ENCODE assay signal across 8 mouse cellular contexts in the genomic region with DNA sequence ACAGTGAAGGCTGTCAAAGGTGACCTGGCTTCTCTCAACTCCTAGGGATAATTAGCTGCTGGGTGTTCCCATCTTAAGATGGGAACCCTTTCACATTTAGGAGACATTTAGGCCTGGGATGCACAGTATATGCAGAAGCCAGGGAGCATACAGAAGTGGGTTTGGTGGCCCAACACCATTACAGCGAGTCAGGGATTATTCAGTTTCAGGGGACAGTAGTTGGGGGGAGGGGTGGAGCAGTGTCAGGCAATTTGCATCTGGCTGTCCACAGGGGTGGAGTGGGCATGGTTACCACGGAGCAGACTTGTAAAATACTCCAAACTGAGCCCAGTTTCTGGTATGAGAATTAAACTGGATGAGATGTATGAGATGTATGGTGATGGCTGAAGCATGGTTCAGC. TPM values are rescaled to one million over a fixed set of nuclear protein-coding genes. Genes with fewer than 3 reads are reported as not detected.
DNase-seq lines count a peak whose midpoint lies in the region; ATAC-seq and TF ChIP-seq lines count a peak whose summit lies in the region.

No protein-coding gene starts in this region.

- TF ChIP-seq CTCF in forebrain, postnatal 0 days (IDR thresholded peaks at IDR 0.05; ENCODE audit: low read depth), result no peak

- no peaks in the 10 kb centered on the region for H3K9me3 ChIP-seq in heart, embryonic 12.5 days (replicated peaks)
- no peaks in the 10 kb centered on the region for H3K9me3 ChIP-seq in ES-E14 (ENCODE audit: control insufficient read depth, insufficient read depth, low read depth, low read length)
- no peaks in the 10 kb centered on the region for H3K9me3 ChIP-seq in forebrain, postnatal 0 days (ENCODE audit: low read length)
- no peaks in the 10 kb centered on the region for H3K9me3 ChIP-seq in liver, embryonic 16.5 days (replicated peaks; ENCODE audit: control insufficient read depth, low read length)

- intact Hi-C loops in heart, postnatal 10 days (cut with DNase I), result no loop called here

- H3K4me1 ChIP-seq in heart, embryonic 12.5 days (replicated peaks), result peaks cover 15% of the 10 kb centered on the region
- peaks cover 0 to 5% of the 10 kb centered on the region in 2 experiments; a peak in 1 of 4 replicates for H3K4me1 ChIP-seq in ES-E14 (ENCODE audit: control insufficient read depth in 2 of 2, insufficient read depth in 2 of 2, low read length in 2 of 2, poor library complexity in 1 of 2)
- peaks cover 14% of the 10 kb centered on the region for H3K4me1 ChIP-seq in forebrain, postnatal 0 days (ENCODE audit: insufficient read depth)
- peaks cover 20% of the 10 kb centered on the region for H3K4me1 ChIP-seq in liver, embryonic 16.5 days (ENCODE audit: control insufficient read depth, low read depth, low read length)

- H3K36me3 ChIP-seq in heart, embryonic 12.5 days, result peaks cover 72% of the 10 kb centered on the region
- H3K36me3 ChIP-seq in ES-E14 (ENCODE audit: control insufficient read depth, insufficient read depth, low read length, poor library complexity, severe bottlenecking), result peaks cover 55% of the 10 kb centered on the region
- H3K36me3 ChIP-seq in forebrain, postnatal 0 days (ENCODE audit: insufficient read depth), result peaks cover 64% of the 10 kb centered on the region
- peaks cover 28% of the 10 kb centered on the region for H3K36me3 ChIP-seq in liver, embryonic 16.5 days (ENCODE audit: control insufficient read depth, insufficient read depth)

- peak overlapping the region; percentile 78 for H3K4me2 ChIP-seq in heart, embryonic 12.5 days
- H3K4me2 ChIP-seq in forebrain, postnatal 0 days (ENCODE audit: low read depth), result peak overlapping the region; percentile 83
- peak overlapping the region; percentile 98 for H3K4me2 ChIP-seq in liver, embryonic 16.5 days (ENCODE audit: low read depth, low read length)

- in situ Hi-C loops in ES-E14 (cut with MboI; ENCODE audit: low sequenced_read_pairs in 2 of 2, unreplicated experiment in 2 of 2), result no loop called here

- DNase-seq in heart, postnatal 10 days, result no peak
- DNase-seq in ES-E14 (ENCODE audit: low read depth, low spot score), result no peak
- DNase-seq in forebrain, postnatal 0 days, result no peak
- DNase-seq in spleen, adult 12 weeks (ENCODE audit: low spot score), result no peak
- no peak for DNase-seq in right cerebral cortex, postnatal 25 days
- DNase-seq in urinary bladder, adult 2 months (ENCODE audit: low spot score), result no peak

- H3K27me3 ChIP-seq in heart, embryonic 12.5 days (replicated peaks), result no peaks in the 10 kb centered on the region
- no peaks in the 10 kb centered on the region for H3K27me3 ChIP-seq in forebrain, postnatal 0 days (ENCODE audit: insufficient read depth, low read length)
- no peaks in the 10 kb centered on the region for H3K27me3 ChIP-seq in liver, embryonic 16.5 days (ENCODE audit: control insufficient read depth, insufficient read depth, low read depth, low read length)

- 49% methylated on average over 2 of the region's 2 CpGs for WGBS in heart, embryonic 12.5 days
- WGBS in forebrain, postnatal 0 days, result 64% methylated on average over 2 of the region's 2 CpGs
- WGBS in liver, embryonic 16.5 days (ENCODE audit: insufficient replicate concordance), result 65% methylated on average over 2 of the region's 2 CpGs

- no peak for ATAC-seq in heart, embryonic 12.5 days (ENCODE audit: insufficient number of reproducible peaks, low FRiP score)
- ATAC-seq in forebrain, postnatal 0 days, result no peak
- ATAC-seq in liver, embryonic 16.5 days (ENCODE audit: low read depth), result no peak

- no peak overlapping the region for H3K27ac ChIP-seq in heart, embryonic 12.5 days (ENCODE audit: poor library complexity, severe bottlenecking)
- H3K27ac ChIP-seq in ES-E14 (ENCODE audit: insufficient read depth, low read depth, low read length, poor library complexity, severe bottlenecking), result no peak overlapping the region
- H3K27ac ChIP-seq in forebrain, postnatal 0 days (ENCODE audit: low read depth, low read length), result peak overlapping the region; percentile 59
- peak overlapping the region; percentile 51 for H3K27ac ChIP-seq in liver, embryonic 16.5 days (ENCODE audit: low read length)

- H3K4me3 ChIP-seq in heart, embryonic 12.5 days, result peak overlapping the region; percentile 88; the same call in 1 of the 2 replicates
- H3K4me3 ChIP-seq in ES-E14 (ENCODE audit: insufficient read depth in 1 of 2, low read depth in 1 of 2, low read length in 2 of 2, poor library complexity in 1 of 2, severe bottlenecking in 1 of 2), result no peak overlapping the region; a peak in 1 of 4 replicates
- H3K4me3 ChIP-seq in forebrain, postnatal 0 days (ENCODE audit: low read depth, low read length), result peak overlapping the region; percentile 90; the same call in 1 of the 2 replicates
- no peak overlapping the region; the same call in 1 of the 2 replicates for H3K4me3 ChIP-seq in liver, embryonic 16.5 days (ENCODE audit: low read depth, low read length)

- H3K9ac ChIP-seq in heart, embryonic 12.5 days, result peak overlapping the region; percentile 42
- peak overlapping the region; percentile 21; the same call in 1 of the 2 replicates for H3K9ac ChIP-seq in ES-E14 (ENCODE audit: insufficient read depth, low read depth, low read length, poor library complexity, severe bottlenecking)
- peak overlapping the region; percentile 91 for H3K9ac ChIP-seq in forebrain, postnatal 0 days
- no peak overlapping the region; the same call in 1 of the 2 replicates for H3K9ac ChIP-seq in liver, embryonic 16.5 days (ENCODE audit: low read depth, low read length)

TF ChIP-seq in ES-E14, 5 proteins besides CTCF, POLR2A, EP300 and RAD21:
- TF ChIP-seq HCFC1 (IDR thresholded peaks at IDR 0.05; ENCODE audit: borderline replicate concordance, insufficient read depth, low read length), result no peak
- no peak for TF ChIP-seq ZNF384 (IDR thresholded peaks at IDR 0.05; ENCODE audit: low read depth, low read length)
- no peak for TF ChIP-seq ZC3H11A (IDR thresholded peaks at IDR 0.05; ENCODE audit: borderline replicate concordance, low read depth, low read length)
- no peak for TF ChIP-seq CHD2 (IDR thresholded peaks at IDR 0.05; ENCODE audit: low read depth, low read length)
- TF ChIP-seq MAFK (IDR thresholded peaks at IDR 0.05; ENCODE audit: insufficient read depth, low read depth, low read length), result no peak

RNA-seq across cellular contexts. Expression of a gene that starts 0.9 kb away (rescaled TPM):
- polyA plus RNA-seq in heart, embryonic 12.5 days (2016; fragmentation: Nextera tagmentation; extraction: Ambion mirVana), result 38.0 and 38.7 TPM in 2 replicates
- 100 to 1,000 TPM; 279 to 284 TPM for total RNA-seq in heart, postnatal 10 days (2021)
- 31.6 and 40.2 TPM in 2 replicates for total RNA-seq in ES-E14 (2012; rRNA removed)
- total RNA-seq in forebrain, postnatal 0 days (2014; rRNA removed), result 76.7 and 85.2 TPM in 2 replicates
- polyA plus RNA-seq in forebrain, postnatal 0 days (2015; fragmentation: Nextera tagmentation; extraction: Ambion mirVana), result 21.2 and 24.4 TPM in 2 replicates
- 21.0 and 21.7 TPM in 2 replicates for polyA plus RNA-seq in liver, embryonic 16.5 days (2015; fragmentation: Nextera tagmentation; extraction: Ambion mirVana)
- polyA plus RNA-seq in urinary bladder, adult 2 months (2012; rRNA removed), result 76.4 and 90.3 TPM in 2 replicates

RNA-seq across cellular contexts. Expression of a gene that starts 14.5 kb away (rescaled TPM):
- polyA plus RNA-seq in heart, embryonic 12.5 days (2016; fragmentation: Nextera tagmentation; extraction: Ambion mirVana), result 14.1 and 14.2 TPM in 2 replicates
- 10 to 100 TPM in 1 of 2 experiments, 1 to 10 TPM in 1; 9.8 to 10.8 TPM for total RNA-seq in heart, postnatal 10 days (2021)
- total RNA-seq in ES-E14 (2012; rRNA removed), result 60.9 and 67.4 TPM in 2 replicates
- 27.2 and 30.0 TPM in 2 replicates for total RNA-seq in forebrain, postnatal 0 days (2014; rRNA removed)
- 15.0 and 16.4 TPM in 2 replicates for polyA plus RNA-seq in forebrain, postnatal 0 days (2015; fragmentation: Nextera tagmentation; extraction: Ambion mirVana)
- 9.0 and 9.1 TPM in 2 replicates for polyA plus RNA-seq in liver, embryonic 16.5 days (2015; fragmentation: Nextera tagmentation; extraction: Ambion mirVana)
- polyA plus RNA-seq in urinary bladder, adult 2 months (2012; rRNA removed), result 9.1 and 9.3 TPM in 2 replicates

Comparison
In these comparisons a context has a peak if more than half of its experiments do, and no peak if none do; other contexts are left out.
1. H3K27ac ChIP-seq: peak in forebrain, postnatal 0 days (single experiment) and liver, embryonic 16.5 days (single experiment); none in heart, embryonic 12.5 days (single experiment) and ES-E14 (single experiment).
2. H3K4me3 ChIP-seq: peak in heart, embryonic 12.5 days (single experiment) and forebrain, postnatal 0 days (single experiment); none in ES-E14 (0 of 2) and liver, embryonic 16.5 days (single experiment).
3. Peak in every context shown above with its lines, with median percentiles within 50 percentile points of each other: H3K4me2 ChIP-seq.